Mouse (Mus musculus) gastrocnemius, adult 18-20 months (tissue): ENCODE results near the gene Gm21149. TPM values are rescaled to one million over a fixed set of nuclear protein-coding genes. Genes with fewer than 3 reads are reported as not detected.
A peak's percentile ranks its signal among the peaks of the same experiment; 100 is the strongest.
"Not testable (repeated sequence)": the region's sequence is repeated elsewhere in the genome, so short reads cannot be mapped to it uniquely, and the experiment has no call there.

Experiments
- DNase-seq: peaks from one replicate; pipeline ENCODE4 v3.0.0; 2021; ENCODE audit warnings: low spot score
- long read RNA-seq, 2 experiments: library from polyadenylated mRNA; stranded (forward); transcript quantifications; one replicate each; pipeline ENCODE4 v2.0.0; 2021
- total RNA-seq, 2 experiments: library from RNA; stranded (reverse); gene quantifications; 2 replicates each; pipeline ENCODE4 v1.2.3; 2021

Gene Gm21149
- not detected for total RNA-seq
- long read RNA-seq, experiment 1 = 0 reads
- long read RNA-seq, experiment 2 = 0 reads

DNA sequence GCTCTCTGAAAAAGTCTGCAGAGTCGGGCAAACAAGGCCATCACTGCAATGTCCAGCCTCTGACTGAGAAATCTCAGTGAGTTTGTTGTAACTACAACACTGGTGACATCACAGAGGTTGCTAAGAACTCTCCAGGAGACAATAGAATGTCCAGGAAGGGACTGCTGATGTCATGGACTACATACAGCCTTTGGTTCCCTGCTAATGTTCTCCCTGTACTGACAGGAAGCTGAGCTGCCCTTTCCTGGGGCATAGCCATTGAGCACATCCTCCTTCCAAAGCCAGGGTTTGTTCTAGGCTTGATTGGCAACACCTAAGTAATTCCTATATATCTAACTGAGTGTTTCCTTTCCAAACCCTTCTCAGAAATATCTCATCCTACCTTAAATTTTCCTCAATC, at the start of gene Gm21149:
Gene Gm21149 (minus strand): TSS at position 101 of the 400 bp plus-strand sequence.
- not testable (repeated sequence) for DNase-seq

- not testable (repeated sequence) for DNase-seq
These were observed 46.1 kb upstream of the Gm21149 start for GRCm38 (mm10) chr5:15522470-15522869.

DNA sequence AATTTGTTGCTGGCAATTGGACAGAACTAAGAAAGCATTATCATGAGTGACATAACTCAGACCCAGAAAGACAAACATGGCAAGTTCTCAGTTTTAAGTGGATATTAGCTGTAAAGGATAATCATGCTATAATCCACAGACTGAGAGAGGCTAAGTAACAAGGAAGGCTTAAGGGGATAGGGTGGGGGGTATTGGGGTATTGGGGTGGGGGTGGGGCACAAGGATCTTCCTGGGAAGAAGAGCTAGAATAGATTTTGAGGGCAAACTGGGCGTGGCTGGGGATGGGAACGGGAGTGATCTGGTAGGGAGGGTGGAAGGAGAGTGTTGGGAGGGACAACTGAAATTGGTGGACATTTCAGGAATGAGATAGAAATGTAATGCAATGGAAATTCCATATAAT, 45.7 kb upstream of the Gm21149 start:
- not testable (repeated sequence) for DNase-seq

DNA sequence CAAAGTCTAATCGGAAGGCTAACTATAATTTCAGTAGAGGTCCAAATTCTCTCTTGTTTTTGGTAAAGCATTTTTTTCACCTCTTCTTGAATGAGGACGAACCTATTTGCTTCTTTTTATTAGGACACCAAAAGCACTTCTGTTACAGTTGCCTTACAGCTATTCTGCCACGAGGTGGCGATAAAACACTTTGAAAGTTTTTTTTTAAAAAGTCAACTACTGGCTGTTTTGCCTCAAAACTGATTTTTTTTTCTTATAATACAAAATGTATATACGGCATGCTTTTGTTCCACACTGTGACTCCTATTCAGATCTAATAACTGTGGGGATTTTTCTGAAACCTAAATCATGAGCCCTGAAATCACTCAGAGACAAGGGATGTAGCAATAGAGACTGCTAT, 44.1 kb upstream of the Gm21149 start:
- DNase-seq = not testable (repeated sequence)

DNA sequence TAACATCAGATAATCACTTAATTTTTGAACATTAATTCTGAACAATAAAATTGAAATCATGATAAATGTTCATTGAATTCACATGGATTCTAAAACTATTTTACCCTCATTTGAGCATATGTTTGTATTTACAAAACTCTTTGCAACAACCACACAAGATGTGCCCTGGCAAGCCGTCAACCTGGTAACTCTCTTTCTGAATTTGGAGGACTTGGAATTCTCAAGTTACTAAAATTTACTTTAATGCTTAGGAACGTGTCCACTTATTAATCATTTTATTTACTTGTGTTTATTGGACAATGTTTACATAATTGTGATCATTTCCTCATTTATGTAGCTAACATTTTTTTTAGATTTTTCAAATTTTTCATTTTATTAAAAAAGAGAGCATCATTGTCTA, 40.8 kb upstream of the Gm21149 start:
- DNase-seq = not testable (repeated sequence)

DNA sequence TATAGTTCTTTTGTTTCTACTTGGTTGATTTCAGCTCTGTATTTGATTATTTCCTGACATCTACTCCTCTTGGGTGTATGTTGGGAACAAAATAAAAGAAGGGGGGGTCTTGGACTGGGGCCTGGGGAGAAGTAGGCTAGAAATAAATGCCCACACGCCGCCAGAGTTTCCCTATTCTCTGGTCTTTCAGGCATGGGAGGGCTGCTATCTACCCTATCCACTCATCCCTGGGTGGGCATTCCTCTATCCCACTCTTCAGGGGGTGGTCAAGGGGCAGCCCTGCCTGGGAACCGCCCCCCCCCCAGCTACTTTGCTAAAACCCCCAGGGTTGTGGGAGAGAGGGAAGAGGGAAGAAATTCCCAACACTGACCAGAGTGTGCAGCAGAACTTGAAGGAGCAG, 35.9 kb upstream of the Gm21149 start:
- not testable (repeated sequence) for DNase-seq

GRCm38 (mm10) chr5:15509911-15510310, 33.6 kb upstream of the Gm21149 start:
- DNase-seq = not testable (repeated sequence)

DNA sequence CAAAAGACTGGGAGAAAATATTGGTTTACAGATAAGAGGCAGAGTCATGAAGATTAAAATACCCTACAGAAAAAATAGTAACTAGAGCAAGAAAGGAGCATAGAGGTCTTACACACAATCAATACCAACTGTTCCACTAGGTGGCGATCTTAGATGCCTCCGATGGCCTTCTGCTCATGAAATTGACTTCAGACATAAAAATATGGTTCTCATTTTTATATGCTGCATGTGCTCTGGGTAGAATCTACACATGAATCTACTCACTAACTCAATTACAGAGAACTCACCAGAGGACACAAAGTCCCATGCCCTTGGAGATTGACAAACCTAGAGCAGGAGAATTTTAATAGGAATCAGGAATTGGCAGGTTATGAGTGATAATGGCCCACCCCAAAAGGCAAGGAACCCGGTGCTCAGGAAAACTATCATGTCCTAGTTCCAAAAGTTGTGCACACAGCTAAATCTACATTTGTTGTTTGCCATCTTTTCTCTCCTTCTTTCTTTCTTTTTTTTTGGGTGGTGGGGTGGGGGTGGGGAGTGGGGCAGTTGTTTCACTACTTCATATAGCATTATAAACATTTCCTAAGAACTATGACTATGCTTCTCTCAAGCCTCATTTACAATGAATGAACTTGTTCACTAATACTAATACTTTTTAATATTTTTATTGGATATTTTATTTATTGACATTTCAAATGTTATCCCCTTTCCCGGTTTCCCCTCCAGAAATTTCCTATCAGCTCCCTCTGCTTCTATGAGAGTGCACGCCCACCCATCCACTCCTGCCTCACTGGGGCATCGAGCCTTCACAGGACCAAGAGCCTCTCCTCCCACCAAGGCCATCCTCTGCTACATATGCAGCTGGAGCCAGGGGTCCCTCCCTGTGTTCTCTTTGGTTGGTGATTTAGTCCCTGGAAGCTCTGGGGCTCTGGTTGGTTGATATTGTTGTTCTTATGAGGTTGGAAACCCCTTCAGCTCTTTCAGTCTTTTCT, 32.4 kb upstream of the Gm21149 start:
- DNase-seq = not testable (repeated sequence)

GRCm38 (mm10) chr5:15507757-15508459, 31.6 kb upstream of the Gm21149 start:
- DNase-seq = not testable (repeated sequence)

DNA sequence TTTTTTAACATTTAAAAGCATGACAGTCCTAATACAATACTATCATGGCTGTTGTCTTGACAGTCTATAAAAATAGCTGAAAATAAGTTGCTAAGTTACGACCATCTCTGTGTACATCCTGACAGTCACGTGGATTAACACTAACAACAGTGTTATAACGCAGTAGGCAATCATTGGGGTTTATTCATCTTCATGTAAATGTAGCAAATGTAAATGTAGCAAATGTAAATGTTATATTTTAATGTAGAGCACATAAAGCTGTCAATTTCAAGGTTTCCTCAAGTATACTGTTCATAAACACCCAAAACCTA, 30.9 kb upstream of the Gm21149 start:
- DNase-seq = no peak

DNA sequence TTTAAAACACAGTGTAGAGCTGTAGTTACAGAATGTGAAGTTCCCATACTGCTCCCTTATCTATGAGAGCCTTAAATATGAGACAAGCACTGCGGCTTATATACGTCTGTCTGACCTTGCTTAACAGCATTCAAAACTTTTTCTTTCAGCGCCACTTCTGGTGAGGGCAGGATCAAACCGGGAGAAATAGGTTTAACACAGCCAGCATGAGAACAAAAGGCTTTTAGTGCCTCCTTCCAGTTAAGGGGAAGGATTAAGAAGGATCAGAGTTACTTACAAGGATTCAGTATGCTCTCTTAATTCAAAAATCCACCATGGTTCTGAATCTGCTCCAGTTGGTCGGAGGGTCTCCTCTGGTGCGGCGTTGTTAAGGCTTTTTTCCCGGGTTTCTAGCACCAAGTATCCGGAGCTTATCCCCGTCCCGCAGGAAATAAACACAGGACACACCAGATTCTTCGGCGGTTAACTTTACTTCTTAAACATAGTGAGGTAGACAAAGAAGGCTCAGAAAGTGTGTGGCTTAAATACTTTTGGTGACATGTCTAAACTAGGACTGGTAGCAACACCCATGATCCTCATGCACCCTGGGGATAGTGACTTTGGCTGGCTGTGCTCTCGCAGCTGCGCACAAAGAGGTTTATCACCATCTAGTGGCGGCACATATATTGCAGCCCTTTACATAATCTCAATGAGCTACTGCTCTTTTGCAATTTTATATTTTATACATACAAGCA, 30.4 kb upstream of the Gm21149 start:
- peak; percentile 48 for DNase-seq

DNA sequence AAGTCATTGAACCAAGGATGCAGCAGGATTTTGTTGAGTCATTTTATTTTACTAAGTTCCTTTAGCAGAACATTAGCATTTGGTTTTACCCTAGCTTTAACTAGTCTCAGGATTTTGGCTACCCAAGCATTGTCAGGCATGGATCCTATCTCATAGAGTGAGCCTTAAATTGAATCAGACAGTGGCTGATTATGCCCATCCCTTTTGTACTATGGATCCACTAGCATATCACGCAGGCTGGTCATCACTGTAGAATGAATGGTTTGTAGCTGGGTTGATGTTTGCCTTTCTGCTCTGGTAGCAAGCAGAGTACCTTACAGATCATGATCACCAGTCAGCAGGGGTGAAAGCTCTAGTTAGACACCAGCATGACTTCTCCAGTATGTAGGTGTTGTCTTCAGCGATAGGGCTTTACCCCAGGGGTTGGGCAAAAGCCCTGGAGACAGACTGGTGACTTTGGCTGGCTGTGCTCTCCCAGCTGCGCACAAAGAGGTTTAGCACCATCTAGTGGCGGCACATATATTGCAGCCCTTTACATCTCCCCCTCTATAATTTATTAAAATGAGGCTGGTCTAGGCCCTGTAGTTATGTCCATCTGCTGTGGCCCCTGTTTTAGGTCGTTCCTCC, 22.6 kb upstream of the Gm21149 start:
- peak; percentile 27 for DNase-seq

- not testable (repeated sequence) for DNase-seq
These were observed 22.0 kb upstream of the Gm21149 start for GRCm38 (mm10) chr5:15498350-15498749.

DNA sequence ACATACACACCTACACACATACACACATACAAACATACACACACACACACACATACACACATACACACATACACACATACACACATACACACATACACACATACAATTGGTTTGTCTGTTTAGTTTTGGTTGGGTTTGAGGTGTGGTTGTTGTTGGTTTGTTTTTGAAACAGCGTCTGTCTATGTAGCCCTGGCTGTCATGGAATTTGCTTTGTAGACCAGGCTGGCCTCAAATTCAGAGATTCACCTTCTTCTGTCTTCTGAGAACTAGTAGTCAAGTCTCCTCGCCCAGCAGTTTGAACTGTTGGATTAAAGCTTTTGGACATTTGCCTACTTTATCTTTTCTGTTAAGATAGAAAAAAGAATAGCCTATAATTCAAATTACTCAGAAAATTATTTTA, 14.6 kb upstream of the Gm21149 start:
- not testable (repeated sequence) for DNase-seq

- no peak for DNase-seq
These were observed 12.4 kb upstream of the Gm21149 start for GRCm38 (mm10) chr5:15488743-15489142.

DNA sequence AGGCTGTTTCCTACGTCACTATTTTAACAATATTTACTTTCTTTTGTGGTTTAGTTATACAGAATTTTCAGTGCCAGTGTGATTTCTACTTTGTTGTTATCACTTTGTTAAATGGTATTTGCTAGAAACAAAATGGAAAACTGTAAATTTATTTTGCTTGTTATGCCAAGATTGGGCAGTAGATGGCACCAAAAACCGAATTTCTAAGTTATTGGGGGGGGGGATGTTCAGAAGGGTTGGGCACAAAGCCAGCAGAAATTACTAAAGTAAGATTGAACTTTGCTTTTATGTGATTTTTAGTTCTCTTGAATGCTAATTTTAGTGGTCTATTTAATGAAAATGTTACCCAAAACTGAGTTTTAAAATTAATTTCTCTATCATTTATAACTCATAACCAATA, 8.3 kb upstream of the Gm21149 start:
- not testable (repeated sequence) for DNase-seq

DNA sequence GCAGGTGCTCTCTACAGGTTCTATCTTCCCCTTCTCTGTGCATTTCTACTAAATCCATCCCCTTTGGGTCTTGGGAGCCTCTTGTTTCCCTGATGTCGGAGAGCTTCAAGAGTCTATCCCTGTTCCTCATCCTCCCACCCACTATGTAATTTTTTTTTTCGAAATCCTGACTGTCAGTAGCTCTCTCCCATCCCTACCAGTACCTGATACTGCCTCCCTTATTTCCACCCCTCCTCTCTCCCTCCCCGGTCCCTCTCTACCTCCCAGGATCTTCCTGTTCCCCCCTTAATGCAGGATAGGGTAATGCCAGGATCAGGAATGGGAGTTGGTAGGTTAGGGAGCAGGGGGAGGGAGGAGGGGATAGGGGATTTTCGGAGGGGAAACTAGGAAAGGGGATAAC, 7.3 kb upstream of the Gm21149 start:
- not testable (repeated sequence) for DNase-seq

GRCm38 (mm10) chr5:15482815-15483214, 6.5 kb upstream of the Gm21149 start:
- DNase-seq = peak; percentile 13

DNA sequence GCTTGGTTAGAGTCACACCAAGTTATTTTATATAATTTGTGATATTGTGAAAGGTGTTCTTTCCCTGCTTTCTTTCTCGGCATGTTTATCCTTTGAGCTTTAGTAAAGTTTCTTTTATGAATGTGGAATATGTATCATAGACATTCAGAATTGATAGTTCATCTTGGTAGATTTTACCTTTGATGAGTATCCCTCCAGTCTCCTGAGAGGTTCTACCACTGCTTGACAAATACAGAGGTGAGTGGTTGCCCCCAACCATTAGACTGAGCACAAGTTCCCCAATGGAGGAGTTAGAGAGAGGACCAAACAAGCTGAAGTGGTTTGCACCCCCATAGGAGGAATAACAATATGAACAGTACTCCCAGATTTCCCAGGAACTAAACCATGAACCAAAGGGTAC, 6.2 kb downstream of the Gm21149 start:
- not testable (repeated sequence) for DNase-seq

DNA sequence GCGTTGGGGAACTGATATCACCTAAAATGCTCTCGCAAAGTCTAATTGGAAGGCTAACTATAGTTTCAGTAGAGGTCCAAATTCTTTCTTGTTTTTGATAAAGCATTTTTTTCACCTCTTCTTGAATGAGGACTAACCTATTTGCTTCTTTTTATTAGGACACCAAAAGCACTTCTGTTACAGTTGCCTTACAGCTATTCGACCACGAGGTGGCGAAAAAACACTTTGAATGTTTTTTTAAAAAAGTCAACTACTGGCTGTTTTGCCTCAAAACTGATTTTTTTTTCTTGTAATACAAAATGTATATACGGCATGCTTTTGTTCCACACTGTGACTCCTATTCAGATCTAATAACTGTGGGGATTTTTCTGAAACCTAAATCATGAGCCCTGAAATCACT, 8.6 kb downstream of the Gm21149 start:
- DNase-seq = not testable (repeated sequence)

GRCm38 (mm10) chr5:15466218-15466617, 10.1 kb downstream of the Gm21149 start:
- not testable (repeated sequence) for DNase-seq
